Mouse (Mus musculus) ovary, postnatal 10 days (tissue): ENCODE measurements around the gene Sik3.

Source experiments
- DNase-seq: peaks from one replicate; pipeline ENCODE4 v3.0.0; 2022; ENCODE audit warnings: low spot score

Sik3 gene

DNA sequence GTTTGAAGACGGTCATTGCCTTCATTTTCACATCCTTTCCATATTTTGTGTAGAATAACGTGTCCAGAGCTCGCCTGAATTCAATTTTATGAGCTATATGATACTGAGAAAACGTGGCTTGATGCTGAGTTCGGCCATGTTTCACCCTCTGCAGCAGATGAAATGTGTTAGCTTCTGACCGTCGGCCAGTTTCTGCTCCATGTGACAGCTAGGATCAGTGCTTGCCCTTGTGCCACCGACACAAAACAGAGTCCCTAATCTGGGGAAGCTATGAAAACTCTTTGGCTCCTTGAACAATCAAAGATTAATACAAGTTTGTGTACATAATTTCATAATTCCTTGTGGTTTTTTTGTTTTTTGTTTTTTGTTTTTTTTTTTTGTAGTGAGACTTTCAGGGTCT is 178.6 kb downstream of the Sik3 start:
- DNase-seq = no peak

DNA sequence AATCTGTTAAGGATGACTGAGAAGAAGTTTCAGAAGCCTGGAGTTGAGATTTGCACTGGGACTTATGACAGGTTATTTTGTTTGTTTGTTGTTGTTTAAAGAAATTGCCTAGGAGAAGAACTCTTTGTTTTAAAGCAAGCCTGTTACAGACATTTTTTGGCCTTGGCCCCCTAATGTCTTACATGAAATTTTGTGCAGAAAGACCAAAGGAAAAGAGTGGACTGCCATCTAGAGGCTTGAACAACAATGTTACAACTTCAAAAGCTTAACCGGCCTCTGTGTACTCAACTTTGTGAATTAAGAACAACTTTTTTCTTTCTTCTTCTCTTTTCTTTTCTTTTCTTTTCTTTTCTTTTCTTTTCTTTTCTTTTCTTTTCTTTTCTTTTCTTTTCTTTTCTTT is 179.0 kb downstream of the Sik3 start:
- DNase-seq = no peak

DNA sequence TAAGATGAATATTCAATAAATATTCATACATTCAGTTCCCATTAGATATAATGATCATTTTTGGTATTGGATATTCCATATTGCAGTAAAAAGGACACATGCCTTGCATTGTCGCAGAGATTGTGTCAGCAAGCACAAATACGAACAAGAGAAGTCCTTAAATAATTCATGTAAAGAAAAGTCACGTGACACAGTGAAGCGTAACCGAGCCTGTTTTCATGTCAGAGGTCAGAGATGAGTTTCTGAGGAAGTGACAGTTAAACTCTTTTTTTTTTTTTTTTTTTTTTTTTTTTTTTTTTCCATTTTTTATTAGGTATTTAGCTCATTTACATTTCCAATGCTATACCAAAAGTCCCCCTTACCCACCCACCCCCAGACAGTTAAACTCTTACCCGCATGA is 180.0 kb downstream of the Sik3 start:
- DNase-seq = no peak

DNA sequence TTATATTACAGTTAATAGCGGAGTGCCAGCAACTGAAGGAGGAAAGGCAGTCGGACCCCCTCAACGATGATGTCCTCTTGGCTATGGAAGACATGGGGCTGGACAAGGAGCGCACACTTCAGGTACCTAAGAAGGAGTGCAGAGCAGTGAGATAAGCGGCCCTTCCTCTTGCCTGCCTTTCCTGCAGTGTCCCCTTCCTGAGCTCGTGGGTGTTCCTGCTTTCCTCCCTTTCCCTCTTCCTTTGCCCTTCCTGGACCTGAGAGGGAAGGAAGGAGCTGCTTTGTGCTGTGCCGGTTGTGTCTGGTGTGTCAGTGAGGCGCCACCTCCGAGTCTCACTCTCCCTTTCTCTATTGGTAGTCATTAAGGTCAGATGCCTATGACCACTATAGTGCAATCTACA is 182.2 kb downstream of the Sik3 start:
- no peak for DNase-seq

- DNase-seq = no peak
These were observed 184.1 kb downstream of the Sik3 start for GRCm38 (mm10) chr9:46196699-46197169.

DNA sequence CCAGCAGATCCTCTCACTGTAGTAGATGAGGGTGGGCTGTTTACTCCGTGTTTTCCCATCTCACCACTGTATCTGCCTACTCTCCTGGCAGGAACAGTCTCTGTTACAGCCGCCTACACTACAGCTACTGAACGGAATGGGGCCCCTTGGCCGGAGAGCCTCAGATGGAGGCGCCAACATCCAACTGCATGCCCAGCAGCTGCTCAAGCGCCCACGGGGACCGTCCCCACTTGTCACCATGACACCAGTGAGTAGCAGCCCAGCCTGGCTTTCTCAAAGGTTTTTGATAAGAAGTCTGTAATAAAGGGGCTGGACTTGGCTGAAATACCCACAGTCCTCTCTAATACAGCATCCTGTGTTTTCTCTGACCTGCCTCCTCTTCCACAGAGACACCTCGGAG is 185.8 kb downstream of the Sik3 start:
- no peak for DNase-seq

- no peak for DNase-seq
These were observed 186.3 kb downstream of the Sik3 start for GRCm38 (mm10) chr9:46198936-46199335.

GRCm38 (mm10) chr9:46199609-46200008 is 187.0 kb downstream of the Sik3 start:
- DNase-seq = no peak

GRCm38 (mm10) chr9:46206834-46207500 is 194.3 kb downstream of the Sik3 start:
- no peak for DNase-seq

GRCm38 (mm10) chr9:46207501-46207869 is 194.9 kb downstream of the Sik3 start:
- no peak for DNase-seq

DNA sequence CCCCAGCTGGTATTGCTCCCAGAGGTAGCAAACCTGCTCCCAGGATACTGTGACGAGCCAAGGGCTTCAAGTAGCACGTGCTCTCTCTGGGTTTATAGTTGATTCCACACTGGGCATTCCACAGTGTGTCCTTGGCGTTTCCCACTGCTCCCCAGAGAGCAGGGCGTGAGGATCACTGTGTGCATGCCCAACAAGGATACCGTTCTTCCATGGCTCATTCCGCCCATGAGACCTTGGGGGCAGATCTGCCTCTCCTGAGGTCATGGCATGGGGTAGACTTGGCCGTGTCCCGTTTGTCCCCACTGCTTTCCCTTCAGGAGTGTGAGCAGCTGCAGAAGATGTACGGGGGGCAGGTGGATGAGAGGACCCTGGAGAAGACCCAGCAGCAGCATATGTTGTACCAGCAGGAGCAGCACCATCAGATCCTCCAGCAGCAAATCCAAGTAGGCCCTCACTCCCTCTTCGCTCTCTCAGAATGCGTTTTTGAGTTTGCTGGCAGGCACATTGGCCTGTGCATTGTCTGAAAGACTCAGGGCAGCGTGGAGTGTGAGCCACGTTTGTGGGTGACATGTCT is 195.9 kb downstream of the Sik3 start:
- no peak for DNase-seq

GRCm38 (mm10) chr9:46210473-46210872 is 197.9 kb downstream of the Sik3 start:
- no peak for DNase-seq

DNA sequence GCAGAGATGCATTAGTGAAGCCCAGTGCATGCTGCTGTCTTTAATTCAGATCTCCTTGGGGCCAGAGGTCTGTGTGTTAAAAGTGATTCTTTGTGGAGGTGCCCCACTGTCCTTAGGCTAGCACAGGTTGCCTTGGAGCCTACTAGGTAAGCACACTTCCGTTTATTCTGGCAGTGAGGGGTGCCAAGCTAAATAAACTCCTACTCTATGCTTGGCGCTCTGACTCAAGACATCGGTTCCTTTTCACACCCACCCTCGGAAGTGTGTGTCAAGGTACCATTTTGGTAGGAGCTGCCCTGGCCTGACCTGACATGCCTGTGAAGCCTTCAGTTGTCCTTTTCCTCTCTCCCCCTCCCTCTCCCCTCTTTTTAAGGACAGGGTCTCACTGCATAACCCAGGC is 201.7 kb downstream of the Sik3 start:
- no peak for DNase-seq

GRCm38 (mm10) chr9:46214946-46215337 is 202.3 kb downstream of the Sik3 start:
- no peak for DNase-seq

DNA sequence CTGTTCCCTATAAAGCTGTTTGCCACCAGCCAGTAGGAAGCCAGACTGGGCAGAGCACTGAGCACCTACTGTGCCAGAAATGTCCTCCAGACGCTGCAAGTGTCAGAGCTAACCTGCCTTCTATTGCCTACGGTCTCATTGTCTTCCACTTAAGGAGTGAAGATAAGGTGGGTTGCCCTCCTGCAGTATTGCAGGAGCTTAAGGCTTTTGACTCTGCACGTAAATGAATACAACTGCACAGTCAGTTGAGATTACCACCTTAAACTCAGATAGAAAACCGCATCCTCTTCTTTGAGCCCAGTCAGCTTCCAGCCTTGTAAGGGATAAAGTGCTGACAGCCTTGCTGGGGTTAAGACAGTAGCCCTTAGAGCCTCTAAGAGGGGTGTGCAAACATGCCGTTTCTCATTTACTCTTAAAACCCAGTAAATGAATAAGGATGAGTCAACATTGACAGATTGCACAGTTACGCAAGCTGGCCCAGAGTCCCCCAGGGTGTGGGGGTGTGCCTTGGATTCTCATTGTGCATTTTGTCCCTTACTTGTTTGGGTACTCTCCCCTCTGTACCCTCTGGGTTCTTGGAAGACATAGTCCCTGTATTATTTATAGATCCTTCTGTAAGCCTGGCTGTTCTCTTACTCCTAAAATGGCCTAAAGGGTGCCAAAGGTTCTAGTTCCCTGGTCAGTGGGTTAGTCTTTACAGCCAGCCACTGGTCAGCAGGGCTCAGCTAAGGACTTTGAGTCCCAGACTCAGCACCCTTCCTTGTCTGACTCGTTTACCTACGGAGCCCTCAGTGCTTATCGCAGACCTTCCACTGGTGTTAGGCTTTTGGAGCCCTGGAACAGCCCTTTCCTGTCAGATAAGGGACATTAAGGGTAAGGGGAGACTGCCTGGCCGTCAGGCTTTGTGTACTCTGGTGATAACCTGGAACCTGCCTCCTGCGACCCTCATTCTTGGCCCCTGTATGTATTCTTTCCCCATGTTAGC is 203.0 kb downstream of the Sik3 start:
- DNase-seq = no peak

- no peak for DNase-seq
These were observed 204.3 kb downstream of the Sik3 start for GRCm38 (mm10) chr9:46216744-46217470.

GRCm38 (mm10) chr9:46218176-46218575 is 205.6 kb downstream of the Sik3 start:
- no peak for DNase-seq

GRCm38 (mm10) chr9:46223090-46223489 is 210.5 kb downstream of the Sik3 start:
- no peak for DNase-seq

GRCm38 (mm10) chr9:46224101-46224500 is 211.5 kb downstream of the Sik3 start:
- DNase-seq = no peak

- DNase-seq = no peak
These were observed 212.5 kb downstream of the Sik3 start for GRCm38 (mm10) chr9:46224945-46225660.

GRCm38 (mm10) chr9:46227064-46227614 is 214.5 kb downstream of the Sik3 start:
- no peak for DNase-seq
